Mouse (Mus musculus): ENCODE measurements around the gene Ccdc171. TPM values are rescaled to one million over a fixed set of nuclear protein-coding genes. Genes with fewer than 3 reads are reported as not detected.

The Ccdc171 gene
- polyA plus RNA-seq, 1 experiment from 2014 or later, result 3.5 TPM

- DNase-seq (ENCODE audit: low spot score), result no peak
- WGBS, result 34% methylated on average over 13 of the region's 13 CpGs
Measured at GRCm38 (mm10) chr4:83791811-83792210, 266.5 kb downstream of the Ccdc171 start.

GRCm38 (mm10) chr4:83794315-83794922, 269.1 kb downstream of the Ccdc171 start:
- Histone ChIP-seq H3K9ac (no peak overlapping the region; the same call in 1 of the 2 replicates), H3K4me3 (replicated peaks; ENCODE audit: low read length) (no peak overlapping the region), H3K36me3 (replicated peaks; ENCODE audit: control insufficient read depth, insufficient read depth) (no peaks in the 10 kb centered on the region), H3K4me2 (replicated peaks) (peak overlapping the region; percentile 39), H3K4me1 (replicated peaks; ENCODE audit: control insufficient read depth, insufficient read depth, low read length) (0 out of 2 replicates have a peak, but pooled peaks cover 4% of the 10 kb centered on the region), H3K9me3 (ENCODE audit: control insufficient read depth, low read length) (no peaks in the 10 kb centered on the region), H3K27ac (no peak overlapping the region), H3K27me3 (ENCODE audit: control insufficient read depth, insufficient read depth, low read length) (no peaks in the 10 kb centered on the region)
- 17% methylated on average over 9 of the region's 9 CpGs for WGBS
- ATAC-seq (ENCODE audit: low FRiP score) (peak; percentile 87; the same call in 1 of the 2 replicates), DNase-seq (ENCODE audit: low spot score) (peak; percentile 86)

More at GRCm38 (mm10) chr4:83791811-83792210, 266.5 kb downstream of the Ccdc171 start:
- H3K9ac ChIP-seq, result no peak overlapping the region
- H3K4me1 ChIP-seq (replicated peaks; ENCODE audit: control insufficient read depth, insufficient read depth, low read length), result 0 out of 2 replicates have a peak, but pooled peaks cover 4% of the 10 kb centered on the region
- H3K36me3 ChIP-seq (replicated peaks; ENCODE audit: control insufficient read depth, insufficient read depth), result no peaks in the 10 kb centered on the region
- H3K27ac ChIP-seq, result no peak overlapping the region
- no peak for ATAC-seq (ENCODE audit: low FRiP score)
- no peak overlapping the region for H3K4me3 ChIP-seq (replicated peaks; ENCODE audit: low read length)
- no peaks in the 10 kb centered on the region for H3K27me3 ChIP-seq (ENCODE audit: control insufficient read depth, insufficient read depth, low read length)
- no peak overlapping the region for H3K4me2 ChIP-seq (replicated peaks)
- H3K9me3 ChIP-seq (ENCODE audit: control insufficient read depth, low read length), result no peaks in the 10 kb centered on the region

GRCm38 (mm10) chr4:83794930-83795459, 269.6 kb downstream of the Ccdc171 start:
- Histone ChIP-seq H3K4me2 (replicated peaks) (peak overlapping the region; percentile 39), H3K4me1 (replicated peaks; ENCODE audit: control insufficient read depth, insufficient read depth, low read length) (0 out of 2 replicates have a peak, but pooled peaks cover 4% of the 10 kb centered on the region), H3K9ac (no peak overlapping the region; the same call in 1 of the 2 replicates), H3K4me3 (replicated peaks; ENCODE audit: low read length) (no peak overlapping the region), H3K9me3 (ENCODE audit: control insufficient read depth, low read length) (no peaks in the 10 kb centered on the region), H3K36me3 (replicated peaks; ENCODE audit: control insufficient read depth, insufficient read depth) (no peaks in the 10 kb centered on the region), H3K27me3 (ENCODE audit: control insufficient read depth, insufficient read depth, low read length) (no peaks in the 10 kb centered on the region), H3K27ac (no peak overlapping the region)
- 17% methylated on average over 5 of the region's 5 CpGs for WGBS
- no peak for ATAC-seq (ENCODE audit: low FRiP score)
- DNase-seq (ENCODE audit: low spot score), result no peak

GRCm38 (mm10) chr4:83797976-83798375, 272.6 kb downstream of the Ccdc171 start:
- 84% methylated on average over 14 of the region's 14 CpGs for WGBS
- Histone ChIP-seq H3K9ac (no peak overlapping the region), H3K36me3 (replicated peaks; ENCODE audit: control insufficient read depth, insufficient read depth) (no peaks in the 10 kb centered on the region), H3K4me3 (replicated peaks; ENCODE audit: low read length) (no peak overlapping the region), H3K9me3 (ENCODE audit: control insufficient read depth, low read length) (no peaks in the 10 kb centered on the region), H3K4me1 (replicated peaks; ENCODE audit: control insufficient read depth, insufficient read depth, low read length) (0 out of 2 replicates have a peak, but pooled peaks cover 4% of the 10 kb centered on the region), H3K27me3 (ENCODE audit: control insufficient read depth, insufficient read depth, low read length) (no peaks in the 10 kb centered on the region), H3K4me2 (replicated peaks) (no peak overlapping the region), H3K27ac (no peak overlapping the region)
- no peak for DNase-seq (ENCODE audit: low spot score)
- no peak for ATAC-seq (ENCODE audit: low FRiP score)

- 0 out of 2 replicates have a peak, but pooled peaks cover 4% of the 10 kb centered on the region for H3K4me1 ChIP-seq (replicated peaks; ENCODE audit: control insufficient read depth, insufficient read depth, low read length)
- no peak overlapping the region for H3K9ac ChIP-seq
- H3K4me3 ChIP-seq (replicated peaks; ENCODE audit: low read length), result no peak overlapping the region
- H3K36me3 ChIP-seq (replicated peaks; ENCODE audit: control insufficient read depth, insufficient read depth), result no peaks in the 10 kb centered on the region
- no peak for DNase-seq (ENCODE audit: low spot score)
- ATAC-seq (ENCODE audit: low FRiP score), result no peak
- H3K27me3 ChIP-seq (ENCODE audit: control insufficient read depth, insufficient read depth, low read length), result no peaks in the 10 kb centered on the region
- no peaks in the 10 kb centered on the region for H3K9me3 ChIP-seq (ENCODE audit: control insufficient read depth, low read length)
- 87% methylated on average over 21 of the region's 21 CpGs for WGBS
- no peak overlapping the region for H3K4me2 ChIP-seq (replicated peaks)
- no peak overlapping the region for H3K27ac ChIP-seq
Measured at GRCm38 (mm10) chr4:83798674-83799430, 273.5 kb downstream of the Ccdc171 start.

GRCm38 (mm10) chr4:83800402-83800801, 275.1 kb downstream of the Ccdc171 start:
- no peak overlapping the region for H3K9ac ChIP-seq
- H3K9me3 ChIP-seq (ENCODE audit: control insufficient read depth, low read length), result peaks cover 10% of the 10 kb centered on the region; the same call in 1 of the 2 replicates
- H3K4me2 ChIP-seq (replicated peaks), result no peak overlapping the region
- DNase-seq (ENCODE audit: low spot score), result no peak
- H3K36me3 ChIP-seq (replicated peaks; ENCODE audit: control insufficient read depth, insufficient read depth), result no peaks in the 10 kb centered on the region
- no peak for ATAC-seq (ENCODE audit: low FRiP score)
- no peaks in the 10 kb centered on the region for H3K27me3 ChIP-seq (ENCODE audit: control insufficient read depth, insufficient read depth, low read length)
- whole genome bisulfite sequencing, result 82% methylated on average over 3 of the region's 3 CpGs
- no peaks in the 10 kb centered on the region for H3K4me1 ChIP-seq (replicated peaks; ENCODE audit: control insufficient read depth, insufficient read depth, low read length)
- no peak overlapping the region for H3K4me3 ChIP-seq (replicated peaks; ENCODE audit: low read length)
- no peak overlapping the region for H3K27ac ChIP-seq

- no peaks in the 10 kb centered on the region for H3K36me3 ChIP-seq (replicated peaks; ENCODE audit: control insufficient read depth, insufficient read depth)
- no peak overlapping the region for H3K9ac ChIP-seq
- H3K4me1 ChIP-seq (replicated peaks; ENCODE audit: control insufficient read depth, insufficient read depth, low read length), result 0 out of 2 replicates have a peak, but pooled peaks cover 5% of the 10 kb centered on the region
- WGBS, result 91% methylated on average over 4 of the region's 4 CpGs
- H3K4me3 ChIP-seq (replicated peaks; ENCODE audit: low read length), result no peak overlapping the region
- DNase-seq (ENCODE audit: low spot score), result no peak
- H3K27ac ChIP-seq, result no peak overlapping the region
- H3K27me3 ChIP-seq (ENCODE audit: control insufficient read depth, insufficient read depth, low read length), result no peaks in the 10 kb centered on the region
- H3K4me2 ChIP-seq (replicated peaks), result no peak overlapping the region
- no peaks in the 10 kb centered on the region for H3K9me3 ChIP-seq (ENCODE audit: control insufficient read depth, low read length)
- ATAC-seq (ENCODE audit: low FRiP score), result no peak
Measured at GRCm38 (mm10) chr4:83816925-83817324, 291.6 kb downstream of the Ccdc171 start.

- H3K9me3 ChIP-seq (ENCODE audit: control insufficient read depth, low read length), result no peaks in the 10 kb centered on the region
- H3K4me3 ChIP-seq (replicated peaks; ENCODE audit: low read length), result no peak overlapping the region
- 87% methylated on average over 4 of the region's 4 CpGs for WGBS
- H3K27ac ChIP-seq, result no peak overlapping the region
- ATAC-seq (ENCODE audit: low FRiP score) (no peak), DNase-seq (ENCODE audit: low spot score) (no peak)
- 0 out of 2 replicates have a peak, but pooled peaks cover 3% of the 10 kb centered on the region for H3K4me1 ChIP-seq (replicated peaks; ENCODE audit: control insufficient read depth, insufficient read depth, low read length)
- no peaks in the 10 kb centered on the region for H3K36me3 ChIP-seq (replicated peaks; ENCODE audit: control insufficient read depth, insufficient read depth)
- H3K27me3 ChIP-seq (ENCODE audit: control insufficient read depth, insufficient read depth, low read length), result no peaks in the 10 kb centered on the region
- H3K4me2 ChIP-seq (replicated peaks), result no peak overlapping the region
- H3K9ac ChIP-seq, result no peak overlapping the region
Measured at GRCm38 (mm10) chr4:83829718-83830459, 304.5 kb downstream of the Ccdc171 start.

Measured in hindbrain, embryonic 14.5 days (tissue).